Mouse (Mus musculus): Measurements from ENCODE around the gene Il31ra.

- TF ChIP-seq MAFK (IDR thresholded peaks at IDR 0.05; ENCODE audit: insufficient read depth, low read depth, low read length) (no peak), ZC3H11A (IDR thresholded peaks at IDR 0.05; ENCODE audit: borderline replicate concordance, low read depth, low read length) (no peak), ZNF384 (IDR thresholded peaks at IDR 0.05; ENCODE audit: low read depth, low read length) (no peak), CHD2 (IDR thresholded peaks at IDR 0.05; ENCODE audit: low read depth, low read length) (no peak), HCFC1 (IDR thresholded peaks at IDR 0.05; ENCODE audit: borderline replicate concordance, insufficient read depth, low read length) (no peak)
These were observed 88.7 kb downstream of the Il31ra start for GRCm38 (mm10) chr13:112505436-112505835.

Measured in ES-E14 (cell line).